Mouse (Mus musculus): ENCODE measurements at regions not wholly inside any gene's neighbourhood (a gene's known extent, or its start where the extent isn't known, plus 50 kb on each side); places are given as distances from the start of the nearest gene placed in this dataset.

- ATAC-seq (replicated peaks; ENCODE audit: poor library complexity, severe bottlenecking) = no peak
Observed at GRCm38 (mm10) chr8:103245864-103246263, 460.4 kb upstream of the Cdh11 start.

- no peak for ATAC-seq (replicated peaks; ENCODE audit: poor library complexity, severe bottlenecking)
Observed at GRCm38 (mm10) chr8:103261236-103261635, 475.8 kb upstream of the Cdh11 start.

DNA sequence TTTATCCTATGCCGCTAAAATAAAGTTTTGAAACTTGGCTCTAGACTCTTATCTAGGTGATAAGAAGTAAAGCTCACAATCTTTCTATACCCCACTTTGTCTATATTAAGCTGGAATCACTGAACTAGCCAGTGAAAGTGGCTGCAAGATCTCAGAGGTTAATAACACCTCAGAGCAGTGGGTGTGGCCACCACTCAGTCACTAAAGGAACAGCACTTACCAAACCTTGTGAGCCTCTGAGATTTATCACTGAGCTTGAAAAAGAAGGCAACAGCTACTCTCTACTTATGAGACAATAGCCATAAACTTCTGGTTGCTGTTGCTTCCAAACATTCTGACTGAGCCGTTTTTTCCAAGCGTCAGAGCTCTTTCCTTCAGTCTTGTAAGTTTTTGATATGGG lies 484.6 kb upstream of the Cdh11 start:
- no peak for ATAC-seq (replicated peaks; ENCODE audit: poor library complexity, severe bottlenecking)

DNA sequence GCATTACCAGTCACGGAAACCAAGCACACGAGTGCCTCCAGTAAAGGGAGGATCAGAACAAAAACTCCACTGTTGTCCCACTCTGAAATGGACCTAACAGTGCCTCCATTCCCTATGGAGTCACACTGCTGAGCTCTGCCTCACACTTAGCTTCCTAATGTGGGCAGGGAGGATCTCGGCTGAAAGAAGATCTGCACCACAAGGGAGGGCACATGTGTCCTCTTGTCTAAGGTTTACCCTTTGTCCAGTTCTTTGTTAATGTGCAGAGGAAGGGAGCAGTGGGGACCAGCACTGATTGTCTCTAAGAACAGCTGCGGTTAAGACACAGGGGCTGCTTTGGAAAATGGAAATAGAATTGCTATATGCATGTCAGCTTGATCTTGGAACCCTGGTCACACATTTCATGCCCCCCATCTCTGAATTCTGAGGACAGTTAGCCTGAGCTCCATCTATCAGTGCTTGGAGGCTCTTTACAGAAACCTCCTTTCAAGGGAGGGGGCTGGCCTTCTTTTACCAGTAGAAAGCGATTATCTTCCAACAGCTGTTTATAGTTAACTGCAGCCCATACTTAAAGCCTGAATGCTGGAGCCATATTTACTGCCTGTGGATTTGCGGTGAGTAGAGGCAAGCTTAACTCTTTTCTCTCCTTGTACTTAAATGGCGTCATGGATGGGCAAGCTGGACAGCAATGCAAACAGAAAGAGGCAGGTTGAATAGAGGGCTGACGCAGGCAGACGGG lies 485.5 kb upstream of the Cdh11 start:
- ATAC-seq (replicated peaks; ENCODE audit: poor library complexity, severe bottlenecking) = no peak

GRCm38 (mm10) chr8:103272305-103273079 lies 487.1 kb upstream of the Cdh11 start:
- ATAC-seq (replicated peaks; ENCODE audit: poor library complexity, severe bottlenecking) = no peak

DNA sequence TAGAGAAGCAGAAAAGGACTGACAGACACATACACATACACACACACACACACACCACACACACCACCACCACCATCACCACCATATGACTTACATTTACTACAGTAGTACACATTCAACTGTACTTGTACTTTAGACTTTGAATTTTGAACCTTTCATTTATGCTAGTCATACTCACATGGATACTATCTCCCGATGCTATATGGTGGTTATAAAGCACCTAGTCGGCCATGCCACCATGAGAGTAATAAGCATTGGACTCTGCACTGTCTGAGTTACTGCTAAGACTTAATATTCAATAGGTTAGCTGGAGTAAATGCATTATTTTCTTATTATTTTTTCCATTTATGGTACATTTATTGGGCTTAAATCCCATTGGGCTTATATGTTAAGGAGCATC lies 488.0 kb upstream of the Cdh11 start:
- ATAC-seq (replicated peaks; ENCODE audit: poor library complexity, severe bottlenecking) = no peak

GRCm38 (mm10) chr8:103281801-103282200 lies 496.4 kb upstream of the Cdh11 start:
- ATAC-seq (replicated peaks; ENCODE audit: poor library complexity, severe bottlenecking) = no peak

DNA sequence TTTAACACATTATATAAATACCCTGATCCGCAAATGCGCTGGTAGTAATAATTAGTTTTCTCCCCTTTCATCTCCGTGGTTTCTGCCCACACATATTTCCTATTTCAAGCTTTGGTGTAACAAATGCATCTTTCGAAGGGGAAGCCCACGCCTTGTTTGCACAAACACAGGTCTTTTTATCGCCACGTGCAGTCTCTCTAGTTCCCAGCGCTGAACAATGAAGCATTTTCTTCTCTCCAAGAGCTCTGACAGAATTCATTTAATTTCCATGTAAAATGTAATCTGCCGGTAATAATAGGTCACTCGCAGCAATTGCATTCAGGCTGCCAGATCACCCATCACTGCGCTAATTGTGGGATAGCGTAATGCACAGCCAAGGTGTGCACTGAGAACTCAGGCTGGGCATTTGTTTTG lies 503.1 kb upstream of the Cdh11 start:
- no peak for ATAC-seq (replicated peaks; ENCODE audit: poor library complexity, severe bottlenecking)

DNA sequence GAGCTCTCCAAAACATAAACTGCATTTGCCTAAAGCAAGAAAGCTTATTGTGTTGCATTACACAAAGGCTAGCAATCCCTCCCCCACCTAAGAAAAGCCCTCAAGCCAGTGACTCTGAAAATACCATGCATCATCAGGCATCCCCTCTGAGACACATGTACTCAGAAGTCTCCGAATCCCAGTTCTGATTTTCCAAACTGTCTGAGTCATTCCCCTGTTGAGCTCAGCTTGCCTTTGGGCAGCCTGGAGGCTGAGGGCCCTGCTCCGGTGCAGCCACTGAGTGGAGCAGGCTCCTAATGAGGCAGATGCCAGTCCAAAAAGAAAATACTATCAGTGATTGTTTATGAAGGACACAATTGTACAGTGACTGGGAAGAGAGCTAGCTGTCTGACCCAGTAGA lies 507.5 kb upstream of the Cdh11 start:
- no peak for ATAC-seq (replicated peaks; ENCODE audit: poor library complexity, severe bottlenecking)

DNA sequence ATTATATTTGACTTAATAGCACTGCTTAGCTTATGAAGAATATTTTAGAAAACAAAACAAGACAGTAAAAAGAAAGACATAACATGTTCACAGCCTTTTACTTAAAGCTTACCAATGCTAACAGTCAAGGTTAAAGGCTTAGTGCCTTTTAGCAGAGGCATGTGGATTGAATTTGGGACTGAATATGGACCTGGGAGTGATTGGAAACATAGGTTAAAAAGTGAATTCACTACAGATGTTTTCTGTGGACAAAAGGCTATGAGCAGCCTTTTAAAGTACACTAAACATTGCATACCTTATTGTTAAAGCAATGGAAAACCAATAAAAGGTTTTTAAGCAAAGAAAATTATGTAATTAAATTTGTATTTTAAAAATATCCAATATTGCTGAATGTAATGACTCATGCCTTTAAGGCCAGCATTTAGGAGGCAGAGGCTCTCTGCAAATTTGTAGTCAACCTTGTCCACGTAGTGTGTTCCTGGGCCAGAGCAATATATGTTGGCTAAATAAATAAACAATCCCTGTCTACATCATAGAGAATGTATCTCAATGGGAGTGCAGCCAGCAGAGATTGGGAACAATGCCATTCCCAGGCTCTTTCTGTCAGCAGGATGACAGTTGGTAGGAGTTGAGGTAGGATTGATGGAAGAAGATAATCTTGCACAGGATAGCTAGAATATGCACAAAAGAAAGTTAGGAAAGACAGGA lies 521.2 kb upstream of the Cdh11 start:
- ATAC-seq (replicated peaks; ENCODE audit: poor library complexity, severe bottlenecking) = no peak

- no peak for ATAC-seq (replicated peaks; ENCODE audit: poor library complexity, severe bottlenecking)
Observed at GRCm38 (mm10) chr8:103313576-103313975, 528.1 kb upstream of the Cdh11 start.

GRCm38 (mm10) chr8:103314279-103315022 lies 529.0 kb upstream of the Cdh11 start:
- no peak for ATAC-seq (replicated peaks; ENCODE audit: poor library complexity, severe bottlenecking)

DNA sequence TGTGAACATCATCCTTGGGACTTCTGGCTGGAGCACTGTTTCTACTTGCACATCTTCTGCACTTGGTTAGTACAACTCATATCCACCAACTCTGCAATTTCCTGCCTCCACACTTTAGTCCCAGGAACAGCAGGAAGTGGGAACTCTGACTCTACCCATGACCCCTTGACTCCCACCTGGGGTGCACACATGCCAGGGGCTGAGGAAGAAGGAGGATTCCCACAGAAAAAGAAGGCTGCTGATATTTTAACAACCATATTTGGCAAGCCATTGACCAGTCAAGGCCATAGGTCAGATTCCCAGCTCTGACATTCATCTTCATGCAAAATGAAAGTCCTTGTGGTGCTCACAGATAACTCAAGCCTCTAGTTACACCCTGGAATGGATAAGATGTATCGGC lies 530.3 kb upstream of the Cdh11 start:
- no peak for ATAC-seq (replicated peaks; ENCODE audit: poor library complexity, severe bottlenecking)

- no peak for ATAC-seq (replicated peaks; ENCODE audit: poor library complexity, severe bottlenecking)
Observed at GRCm38 (mm10) chr8:103316691-103317091, 531.2 kb upstream of the Cdh11 start.

DNA sequence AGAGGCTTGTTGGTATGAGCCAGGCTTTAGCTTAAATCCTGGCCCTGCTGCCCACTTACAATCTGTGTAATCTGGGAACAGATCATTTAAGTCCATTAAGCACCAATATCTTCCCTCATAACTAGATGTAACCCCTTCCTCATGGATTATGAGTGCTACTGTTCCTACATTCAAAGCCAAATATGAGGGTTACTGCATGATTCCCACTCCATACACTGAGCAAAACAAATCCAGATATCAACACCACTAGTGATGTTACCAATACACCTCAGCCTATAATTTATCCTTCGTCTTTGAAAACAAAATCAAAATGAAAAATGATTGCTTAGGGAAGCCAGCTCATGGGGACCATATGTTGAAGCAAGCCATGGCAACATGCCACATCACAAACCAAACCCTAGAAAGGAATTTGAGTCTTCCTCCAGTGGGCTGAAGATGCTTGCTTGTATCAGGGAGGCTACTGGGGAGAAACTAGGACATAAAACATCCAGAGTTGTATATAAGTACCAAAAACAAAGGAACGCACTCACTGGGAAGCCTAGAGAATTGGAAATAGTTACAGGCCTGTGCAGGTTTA lies 531.8 kb upstream of the Cdh11 start:
- ATAC-seq (replicated peaks; ENCODE audit: poor library complexity, severe bottlenecking) = no peak

DNA sequence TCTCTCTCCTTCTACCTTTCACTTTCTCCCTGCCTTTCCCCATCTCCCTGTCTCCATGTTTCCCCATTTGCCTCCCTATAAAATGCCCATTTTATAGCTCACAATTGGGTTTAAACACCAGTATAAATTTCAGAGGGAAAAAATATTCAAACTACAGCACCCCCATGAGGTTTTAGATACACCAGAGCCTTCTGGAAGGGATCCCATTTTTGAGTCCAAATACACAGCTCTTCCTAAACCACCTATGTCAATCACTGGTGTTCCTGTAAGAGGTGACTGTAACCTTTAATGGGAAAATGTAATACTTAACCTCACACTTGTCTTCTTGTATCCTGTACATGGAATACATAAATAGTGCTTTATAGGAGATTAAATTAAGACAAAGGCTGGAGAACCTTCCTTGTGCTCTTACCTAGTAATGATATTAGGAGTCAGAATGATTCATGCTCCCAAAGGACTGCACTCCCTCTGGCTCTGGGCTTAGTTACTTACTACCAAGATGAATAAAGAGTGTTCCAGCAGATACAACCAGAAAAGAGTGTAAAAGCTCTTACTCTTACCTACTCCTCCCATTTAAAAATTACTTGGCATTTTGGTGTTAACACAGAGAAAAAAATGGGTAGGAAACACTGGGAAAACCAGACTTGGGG lies 538.7 kb upstream of the Cdh11 start:
- ATAC-seq (replicated peaks; ENCODE audit: poor library complexity, severe bottlenecking) = no peak

DNA sequence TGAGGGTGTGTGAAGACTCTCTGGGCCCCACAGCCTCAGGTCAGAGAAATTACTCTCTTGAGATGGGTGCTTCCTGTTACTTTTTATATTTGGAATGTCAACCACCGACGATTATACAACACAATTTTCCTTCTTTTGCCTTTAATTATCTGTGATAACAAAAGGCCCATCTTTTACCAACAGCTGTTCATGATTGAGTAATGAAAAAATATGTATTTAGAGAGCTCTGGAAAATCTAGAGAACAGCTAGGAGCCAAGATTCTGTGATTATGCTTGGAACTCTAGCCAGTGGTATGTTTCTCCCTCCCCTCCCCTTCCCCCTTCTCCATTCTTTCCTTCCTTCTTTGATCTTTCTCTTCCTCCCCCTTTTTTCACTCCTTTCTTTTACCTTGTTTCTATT lies 546.0 kb upstream of the Cdh11 start:
- ATAC-seq (replicated peaks; ENCODE audit: poor library complexity, severe bottlenecking) = no peak

DNA sequence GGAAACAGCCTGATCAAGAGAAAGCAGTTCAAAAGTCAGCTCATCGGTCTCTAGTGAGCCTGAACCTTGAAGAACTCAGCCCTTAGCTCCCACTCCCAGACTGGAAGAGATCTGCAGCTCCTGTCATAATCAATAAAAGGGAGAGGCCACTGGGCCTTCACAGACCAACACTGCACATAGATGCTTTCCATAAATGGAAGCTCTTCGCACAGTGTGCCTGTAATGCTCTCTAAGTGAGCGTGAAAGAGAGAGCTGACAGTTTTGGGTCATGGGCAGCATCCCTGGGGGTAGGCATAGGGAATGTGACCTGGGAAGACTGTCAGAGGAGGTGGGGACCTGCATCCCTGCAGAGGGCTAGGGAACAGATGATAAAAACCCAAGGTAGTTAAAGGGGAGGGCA lies 551.9 kb upstream of the Cdh11 start:
- no peak for ATAC-seq (replicated peaks; ENCODE audit: poor library complexity, severe bottlenecking)

DNA sequence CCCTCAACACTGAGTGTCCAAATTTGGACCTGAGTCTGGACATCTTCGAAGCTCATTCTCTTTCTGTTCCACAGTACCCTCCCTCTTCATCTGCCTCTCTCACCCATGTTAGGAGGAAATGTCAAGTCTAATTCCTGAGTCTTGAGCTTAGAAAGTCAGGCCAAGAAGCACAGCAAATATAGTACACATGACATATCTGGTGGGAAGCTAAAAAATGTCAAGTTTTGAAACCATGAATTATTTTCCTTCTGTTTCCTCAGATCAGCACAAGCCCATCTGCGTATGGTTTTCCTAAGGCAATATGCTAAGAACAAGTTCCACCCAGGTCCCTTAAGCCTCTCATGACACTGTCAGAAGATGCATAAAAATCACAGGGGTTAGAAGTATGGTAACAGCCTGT lies 553.6 kb upstream of the Cdh11 start:
- ATAC-seq (replicated peaks; ENCODE audit: poor library complexity, severe bottlenecking) = no peak

DNA sequence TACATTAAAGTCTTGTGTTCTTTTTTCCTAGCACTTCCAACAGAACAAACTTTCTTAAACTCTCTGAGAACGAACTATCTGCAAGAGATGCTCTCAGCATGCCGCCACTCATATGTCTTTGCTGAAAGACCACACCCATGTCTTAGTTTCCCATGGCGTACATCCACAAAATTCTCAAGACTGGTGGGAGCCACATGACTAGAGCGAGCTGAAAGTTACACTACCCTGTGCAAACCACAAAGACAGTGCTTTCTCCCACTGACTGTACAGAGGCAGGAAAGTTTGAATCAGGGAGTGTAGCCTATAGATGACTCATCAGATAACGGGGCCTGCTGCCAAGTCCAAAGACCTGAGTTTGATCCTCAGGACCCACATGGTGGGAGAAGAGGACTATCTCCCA lies 554.5 kb upstream of the Cdh11 start:
- no peak for ATAC-seq (replicated peaks; ENCODE audit: poor library complexity, severe bottlenecking)

All from granulocyte monocyte progenitor cell, adult 5-6 weeks (primary cell).